Mouse (Mus musculus): ENCODE measurements around the gene Gja5.
"Not testable (repeated sequence)": the region's sequence is repeated elsewhere in the genome, so short reads cannot be mapped to it uniquely, and the experiment has no call there.

The Gja5 gene

GRCm38 (mm10) chr3:97100784-97101641, 196.5 kb downstream of the Gja5 start:
- DNase-seq (ENCODE audit: low spot score) = no peak

- DNase-seq (ENCODE audit: low spot score) = not testable (repeated sequence)
These were observed 199.5 kb downstream of the Gja5 start for GRCm38 (mm10) chr3:97103946-97104345.

- DNase-seq (ENCODE audit: low spot score) = no peak
These were observed 200.4 kb downstream of the Gja5 start for GRCm38 (mm10) chr3:97104696-97105430.

- DNase-seq (ENCODE audit: low spot score) = no peak
These were observed 213.0 kb downstream of the Gja5 start for GRCm38 (mm10) chr3:97117511-97117910.

GRCm38 (mm10) chr3:97118313-97118712, 213.8 kb downstream of the Gja5 start:
- DNase-seq (ENCODE audit: low spot score) = no peak

GRCm38 (mm10) chr3:97124193-97124592, 219.7 kb downstream of the Gja5 start:
- DNase-seq (ENCODE audit: low spot score) = no peak

Data from urinary bladder, postnatal 25 days (tissue).